ENCODE assay signal across 29 mouse cellular contexts in genomic region chr3:117051431-117051830, GRCm38 (mm10).
"Had no signal": no experiment of that assay in that cellular context is flagged by ENCODE, and none has a peak within 500 bp of the region (broad histone marks: within the 10 kb centered on the region; RNA-seq: fewer than 3 reads in every experiment).

No protein-coding gene starts in this region.

- H3K4me3 ChIP-seq: limb, embryonic 10.5 days; limb, embryonic 12.5 days; limb, embryonic 13.5 days; limb, embryonic 15.5 days; liver, embryonic 12.5 days; liver, embryonic 13.5 days; liver, embryonic 15.5 days; lung, embryonic 15.5 days; megakaryocyte, embryonic 14.5 days; midbrain, embryonic 10.5 days; midbrain, embryonic 12.5 days; midbrain, embryonic 13.5 days; midbrain, embryonic 15.5 days; myocyte had no signal

- H3K27me3 ChIP-seq: limb, embryonic 12.5 days; limb, embryonic 13.5 days; limb, embryonic 15.5 days; liver, embryonic 12.5 days; liver, embryonic 13.5 days; liver, embryonic 15.5 days; lung, embryonic 15.5 days; megakaryocyte, embryonic 14.5 days; midbrain, embryonic 12.5 days; midbrain, embryonic 13.5 days; midbrain, embryonic 15.5 days had no signal

- DNase-seq: left cerebral cortex, postnatal 4 days; liver; liver, embryonic 13.5 days; liver, postnatal 0 days; lung, adult 18-20 months; lung, adult 2 months; lung, embryonic 14.5 days; lung, postnatal 10 days; lung, postnatal 14 days; lung, postnatal 36 days; lung, postnatal 4 days; midbrain, embryonic 14.5 days had no signal

- H3K4me2 ChIP-seq: limb, embryonic 12.5 days; limb, embryonic 13.5 days; limb, embryonic 15.5 days; liver, embryonic 11.5 days; liver, embryonic 12.5 days; liver, embryonic 13.5 days; liver, embryonic 15.5 days; lung, embryonic 14.5 days; lung, embryonic 15.5 days; midbrain, embryonic 11.5 days; midbrain, embryonic 12.5 days; midbrain, embryonic 13.5 days; midbrain, embryonic 15.5 days had no signal

- H3K4me1 ChIP-seq: limb, embryonic 10.5 days; limb, embryonic 12.5 days; limb, embryonic 13.5 days; limb, embryonic 15.5 days; liver, embryonic 12.5 days; liver, embryonic 13.5 days; lung, embryonic 15.5 days; megakaryocyte, embryonic 14.5 days; midbrain, embryonic 10.5 days; midbrain, embryonic 12.5 days; midbrain, embryonic 13.5 days; midbrain, embryonic 15.5 days had no signal

- H3K36me3 ChIP-seq: limb, embryonic 10.5 days; limb, embryonic 12.5 days; limb, embryonic 13.5 days; limb, embryonic 15.5 days; liver, embryonic 12.5 days; liver, embryonic 13.5 days; liver, embryonic 15.5 days; lung, embryonic 15.5 days; midbrain, embryonic 10.5 days; midbrain, embryonic 12.5 days; midbrain, embryonic 13.5 days; midbrain, embryonic 15.5 days had no signal

- H3K9ac ChIP-seq: limb, embryonic 12.5 days; limb, embryonic 13.5 days; limb, embryonic 15.5 days; liver, embryonic 12.5 days; liver, embryonic 13.5 days; liver, embryonic 14.5 days; liver, embryonic 15.5 days; liver, postnatal 0 days; lung, embryonic 14.5 days; lung, embryonic 15.5 days; midbrain, embryonic 12.5 days; midbrain, embryonic 13.5 days; midbrain, embryonic 15.5 days had no signal

- H3K9me3 ChIP-seq: limb, embryonic 10.5 days; limb, embryonic 12.5 days; limb, embryonic 13.5 days; limb, embryonic 15.5 days; liver, embryonic 12.5 days; liver, embryonic 13.5 days; liver, embryonic 15.5 days; lung, embryonic 15.5 days; megakaryocyte, embryonic 14.5 days; midbrain, embryonic 10.5 days; midbrain, embryonic 12.5 days; midbrain, embryonic 13.5 days; midbrain, embryonic 15.5 days had no signal

- H3K27ac ChIP-seq: limb, embryonic 10.5 days; limb, embryonic 12.5 days; limb, embryonic 13.5 days; limb, embryonic 15.5 days; liver, embryonic 12.5 days; liver, embryonic 13.5 days; liver, embryonic 14.5 days; liver, embryonic 15.5 days; lung, embryonic 15.5 days; macrophage; midbrain, embryonic 10.5 days; midbrain, embryonic 12.5 days; midbrain, embryonic 13.5 days; midbrain, embryonic 15.5 days had no signal
